Mouse (Mus musculus): ENCODE measurements at regions not wholly inside any gene's neighbourhood (a gene's known extent, or its start where the extent isn't known, plus 50 kb on each side); places are given as distances from the start of the nearest gene placed in this dataset.

DNA sequence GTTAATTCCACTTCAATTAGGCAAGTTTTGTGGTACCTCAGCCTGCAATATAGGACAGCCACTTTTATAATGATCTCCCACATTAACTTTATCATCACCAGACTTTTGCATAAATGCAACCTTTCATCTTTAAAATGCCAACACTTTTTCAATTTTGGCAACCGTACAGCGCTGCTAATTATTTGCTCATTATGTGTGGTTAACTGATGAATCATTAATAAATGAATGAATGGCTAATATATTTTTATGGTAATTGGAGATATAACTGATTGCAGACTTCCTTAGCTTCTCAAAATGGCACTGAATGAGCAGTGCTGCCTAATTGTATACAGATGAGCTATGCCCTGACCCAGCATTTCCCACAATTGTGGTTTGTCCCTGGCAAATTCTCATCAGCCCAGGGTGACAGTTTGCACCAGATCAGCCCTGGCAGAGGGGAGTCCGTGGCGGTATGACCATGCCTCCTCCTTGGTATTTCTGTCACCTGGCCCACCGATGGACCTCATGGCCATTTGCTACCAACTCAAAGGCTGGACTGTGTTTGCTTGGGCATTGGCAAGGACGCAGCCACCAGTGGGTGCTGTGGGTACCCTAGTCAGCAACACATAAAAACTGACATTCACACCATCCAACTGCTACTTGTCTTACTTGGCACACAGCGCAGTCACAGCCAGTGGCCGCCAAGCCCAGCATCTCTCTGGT is 173.7 kb upstream of the Lmo4 start:
- DNase-seq (ENCODE audit: low read depth, low spot score): no peak

DNA sequence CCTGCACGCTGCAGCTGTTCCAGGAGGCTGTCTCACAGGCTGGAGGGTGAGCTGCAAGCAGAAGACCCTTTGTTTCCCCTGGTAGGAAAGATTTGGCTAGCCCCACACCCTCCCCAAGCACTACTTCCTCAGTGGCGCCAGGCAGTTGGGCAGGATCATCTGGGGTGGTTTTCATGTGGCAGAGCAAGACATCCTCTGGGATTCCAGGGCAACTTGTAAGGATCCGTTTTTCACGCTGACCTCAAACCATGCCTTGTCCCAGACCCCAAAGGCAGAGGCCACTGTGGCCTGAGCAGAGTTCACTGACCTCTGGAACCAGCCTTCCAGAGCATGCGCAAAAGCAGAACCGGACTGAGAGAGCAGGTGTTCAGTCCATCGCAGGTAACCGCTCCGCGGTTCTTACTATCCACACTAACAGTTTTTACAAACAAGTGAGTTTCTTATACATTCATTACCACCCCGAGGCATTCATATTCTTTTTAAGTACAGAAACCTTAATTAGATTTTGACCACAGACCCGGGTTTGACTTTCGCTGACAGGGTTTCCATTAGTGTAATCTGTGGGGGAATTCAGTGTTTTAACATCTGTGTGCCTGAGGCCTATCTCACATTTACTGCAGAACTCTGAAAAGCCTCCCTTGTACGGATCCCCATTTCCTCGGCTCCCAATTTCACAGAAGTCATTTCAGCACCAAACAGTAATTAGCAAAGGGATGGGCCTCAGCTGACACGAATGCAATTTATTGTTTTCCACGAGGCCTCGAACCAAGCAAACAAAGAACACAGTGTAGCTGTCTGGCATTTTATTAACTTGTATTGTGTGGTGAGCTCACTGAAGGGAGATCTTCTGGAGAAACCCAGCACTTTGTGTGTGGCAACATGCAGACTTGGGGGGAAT is 172.9 kb upstream of the Lmo4 start:
- no peak for DNase-seq (ENCODE audit: low read depth, low spot score)

DNA sequence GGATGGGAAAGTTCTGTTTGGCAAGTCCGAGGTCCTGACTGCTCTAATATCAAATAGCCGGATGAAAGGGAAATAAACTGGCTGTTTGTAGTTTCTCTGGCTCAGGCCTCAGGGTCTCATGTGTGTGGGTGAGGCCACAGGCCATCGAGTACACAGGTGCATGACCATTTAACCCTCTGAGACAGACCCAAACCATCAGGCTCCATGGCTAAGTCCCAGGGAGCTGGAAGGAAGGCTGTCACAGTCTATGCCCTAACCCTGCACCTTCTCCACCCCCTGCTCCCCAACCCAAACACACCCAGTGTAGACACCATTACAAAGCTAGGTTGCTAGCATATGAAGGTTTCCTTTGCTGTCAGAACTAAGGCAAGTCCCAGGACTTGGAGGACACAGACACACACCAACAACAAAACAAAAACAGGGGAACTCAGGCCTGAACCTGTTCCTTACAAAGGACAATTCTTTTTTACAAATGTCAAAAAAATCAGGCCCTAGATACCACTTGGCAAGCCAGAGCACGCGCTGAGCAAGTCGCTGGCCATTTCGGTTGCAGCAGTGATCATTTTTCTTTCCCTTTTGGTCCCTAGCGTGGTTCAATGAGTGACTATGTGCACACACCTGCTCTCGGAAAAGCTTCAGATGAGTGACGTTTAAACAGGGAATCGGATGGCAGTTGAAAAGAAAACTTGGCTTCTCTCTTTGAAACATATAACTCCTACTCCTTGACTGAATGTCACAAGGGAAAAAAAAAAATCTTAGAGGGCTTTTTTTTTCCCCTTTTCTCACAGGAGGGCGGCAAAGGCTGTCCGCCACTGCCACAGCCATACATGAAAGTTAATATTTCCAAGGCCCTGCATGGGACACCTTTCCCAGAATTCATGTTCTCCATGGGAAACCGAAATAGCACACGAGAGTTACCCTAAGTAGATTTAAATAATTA is 171.7 kb upstream of the Lmo4 start:
- no peak for DNase-seq (ENCODE audit: low read depth, low spot score)

DNA sequence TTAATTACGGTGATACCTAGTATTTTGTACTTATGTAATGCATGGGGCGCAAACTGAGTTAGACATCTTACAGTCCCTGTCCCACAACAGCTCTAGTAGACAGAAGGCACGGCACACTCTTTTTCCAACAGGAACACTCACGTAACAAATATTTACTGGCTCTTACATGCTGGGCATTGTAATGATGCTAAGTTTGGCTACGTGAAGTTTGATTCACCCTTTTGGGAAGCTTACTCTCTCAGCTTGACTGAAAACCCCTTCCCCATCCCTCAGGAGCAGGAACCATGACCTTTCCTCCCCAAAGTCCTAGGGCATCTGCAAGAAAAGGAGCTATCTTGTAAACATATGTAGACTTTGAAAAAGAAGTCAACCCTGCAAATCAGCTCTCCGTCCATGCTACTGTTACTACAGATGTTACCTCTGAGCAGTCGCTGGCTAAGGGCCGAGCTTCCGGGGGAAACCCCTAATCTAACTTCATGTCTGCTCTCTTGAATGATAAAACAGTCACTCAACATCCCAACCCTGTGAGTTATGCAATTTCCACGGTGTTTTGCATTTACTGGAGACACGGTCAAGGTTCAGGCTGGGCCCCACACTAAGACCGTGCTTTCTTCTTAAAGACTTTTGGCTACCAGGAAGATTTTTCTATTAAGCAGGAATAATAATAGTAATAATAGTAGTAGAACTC is 170.8 kb upstream of the Lmo4 start:
- DNase-seq (ENCODE audit: low read depth, low spot score): no peak

DNA sequence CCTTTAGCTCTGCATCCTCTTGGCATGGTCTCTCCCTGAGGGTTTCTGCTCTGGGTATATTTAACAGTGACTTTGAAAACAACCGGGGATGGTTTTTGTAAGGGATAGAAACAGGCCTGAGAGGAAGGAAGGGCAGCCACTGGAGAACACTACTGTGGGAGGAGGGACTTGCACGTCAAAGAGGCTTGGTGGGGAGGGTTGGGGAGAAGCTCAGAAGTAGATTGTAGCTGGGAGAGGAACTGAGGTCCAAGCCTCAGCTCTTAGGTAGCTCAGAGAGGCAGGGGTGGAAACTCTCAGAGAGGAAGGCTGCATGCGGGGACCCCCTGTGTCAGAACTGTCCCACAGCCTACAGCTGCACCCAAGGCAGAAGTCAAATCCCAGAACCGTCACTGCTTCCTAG is 163.3 kb upstream of the Lmo4 start:
- DNase-seq (ENCODE audit: low read depth, low spot score): no peak

DNA sequence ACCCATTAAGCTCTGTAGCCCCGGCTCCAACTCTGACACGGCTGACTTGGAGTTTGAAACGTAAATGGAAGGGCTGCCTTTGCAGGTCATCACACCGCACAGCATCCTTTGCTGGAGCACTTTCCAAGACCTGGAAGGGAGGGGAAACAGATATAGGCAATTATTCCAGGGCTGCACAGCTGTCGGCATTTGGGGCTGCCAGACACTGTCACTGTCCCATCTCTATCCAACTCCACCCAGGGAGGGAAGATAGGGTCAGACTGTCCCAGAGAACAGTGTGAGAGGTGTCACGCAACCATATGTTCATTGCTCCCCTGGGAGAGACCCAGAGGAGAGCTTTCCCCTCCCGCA is 162.7 kb upstream of the Lmo4 start:
- DNase-seq (ENCODE audit: low read depth, low spot score): no peak

DNA sequence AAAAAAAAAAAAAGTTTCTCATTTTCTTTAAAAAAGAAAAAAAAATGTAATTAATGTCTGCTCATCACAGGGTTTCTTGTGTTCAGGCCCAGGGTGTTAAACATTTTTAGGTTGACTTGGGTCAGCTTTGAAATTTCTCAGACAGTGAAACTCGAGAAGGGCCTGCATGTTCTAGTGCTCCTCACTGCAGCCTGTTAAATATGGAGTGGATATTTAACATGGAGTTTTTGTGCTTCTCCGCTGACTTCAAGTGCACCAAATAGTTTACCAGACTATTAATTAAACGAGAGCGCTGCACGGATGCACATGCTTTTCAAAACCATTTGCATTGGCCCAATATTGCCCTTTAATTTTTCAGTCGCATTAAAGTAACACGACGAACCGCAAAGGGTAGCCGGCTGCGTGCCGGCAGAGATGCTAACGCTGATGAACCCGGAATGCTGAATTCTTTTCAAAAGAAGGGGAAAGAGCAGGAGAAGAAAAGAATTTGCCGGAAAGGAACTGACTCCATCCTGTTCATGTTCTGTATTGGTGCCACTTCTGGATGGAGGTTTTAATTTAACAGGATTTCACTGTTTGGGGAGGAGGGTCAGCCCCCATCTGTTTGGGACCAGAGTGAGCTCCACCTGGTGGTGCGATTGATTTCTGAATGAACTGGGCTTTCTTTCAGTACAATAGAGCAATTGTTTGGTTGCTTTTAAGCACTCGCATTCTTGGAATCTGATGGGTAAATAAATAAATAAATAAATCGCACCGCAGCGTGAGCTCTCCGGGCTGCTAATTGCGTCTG is 162.2 kb upstream of the Lmo4 start:
- no peak for DNase-seq (ENCODE audit: low read depth, low spot score)

DNA sequence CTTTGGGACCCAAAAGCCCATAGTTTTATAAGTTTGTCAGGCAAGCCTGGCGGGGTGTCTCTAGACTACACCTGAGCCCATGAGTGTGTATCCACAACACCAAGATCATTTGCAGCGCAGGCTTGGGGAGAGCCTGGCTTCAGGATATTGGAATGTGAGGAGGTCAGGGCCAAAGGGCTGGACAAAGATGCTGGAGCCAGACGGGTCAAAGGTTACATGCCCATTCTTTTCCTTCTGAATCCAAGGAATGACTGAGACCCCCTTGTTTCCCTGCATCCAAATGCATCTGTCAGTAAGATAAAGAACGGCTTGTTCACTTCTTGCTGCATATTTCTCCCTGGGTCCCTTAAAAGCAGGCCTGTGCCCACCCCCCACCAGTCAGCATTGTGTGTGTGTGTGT is 160.9 kb upstream of the Lmo4 start:
- no peak for DNase-seq (ENCODE audit: low read depth, low spot score)

DNA sequence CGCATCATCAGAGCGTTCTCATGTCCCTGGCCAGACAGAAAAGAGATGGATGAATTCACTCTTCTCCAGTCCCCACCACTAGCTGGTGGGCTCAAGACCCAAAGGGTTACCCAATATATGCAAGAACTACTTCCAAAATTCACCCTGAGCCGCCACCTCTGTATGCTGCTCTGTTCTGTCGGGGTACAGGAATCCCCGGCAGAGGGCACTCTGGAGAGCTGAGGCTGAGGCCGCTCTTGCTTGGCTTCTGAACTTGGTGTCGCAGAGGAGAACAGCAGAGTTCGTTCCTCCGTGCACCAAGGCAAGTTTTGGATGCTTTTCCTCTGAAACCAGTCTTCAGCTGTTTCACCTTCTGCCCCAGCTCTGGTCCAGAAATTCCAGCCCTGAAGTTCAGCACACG is 157.5 kb upstream of the Lmo4 start:
- DNase-seq (ENCODE audit: low read depth, low spot score): peak; percentile 31

DNA sequence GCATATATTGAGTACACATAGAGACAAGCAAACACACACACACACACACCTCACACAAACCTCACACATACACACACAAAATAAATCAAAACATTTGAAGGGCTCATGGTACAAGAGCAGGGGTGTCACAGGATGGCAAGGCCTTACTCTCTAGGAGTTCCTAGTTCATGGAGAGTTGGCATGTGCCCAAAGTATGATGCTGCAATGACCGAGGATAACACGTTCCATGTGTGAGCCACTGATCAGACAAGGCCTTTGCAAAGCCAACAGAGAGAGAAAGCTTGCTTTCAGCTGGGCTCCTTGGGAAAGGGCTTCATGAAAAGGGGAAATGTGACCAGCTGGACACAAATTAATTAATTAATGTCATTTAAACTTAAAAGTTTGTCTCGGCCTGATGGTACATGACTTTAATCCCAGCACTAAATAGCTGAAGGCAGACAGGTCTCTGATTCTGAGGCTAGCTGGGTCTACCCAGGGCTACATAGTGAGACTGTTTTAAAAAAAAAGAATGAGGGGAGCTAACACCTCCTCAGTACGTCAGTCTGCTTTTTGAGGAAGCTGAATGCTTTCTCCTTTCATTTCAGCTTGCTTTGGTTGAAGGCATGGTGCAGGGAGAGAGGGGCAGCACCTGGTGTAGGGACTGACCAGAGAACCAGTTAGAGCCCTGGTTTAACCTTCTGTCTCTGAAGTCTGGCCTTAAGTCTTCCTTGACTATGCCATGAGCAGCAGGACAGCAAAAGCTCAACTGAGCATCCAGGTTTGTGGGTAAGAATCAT is 156.4 kb upstream of the Lmo4 start:
- no peak for DNase-seq (ENCODE audit: low read depth, low spot score)

DNA sequence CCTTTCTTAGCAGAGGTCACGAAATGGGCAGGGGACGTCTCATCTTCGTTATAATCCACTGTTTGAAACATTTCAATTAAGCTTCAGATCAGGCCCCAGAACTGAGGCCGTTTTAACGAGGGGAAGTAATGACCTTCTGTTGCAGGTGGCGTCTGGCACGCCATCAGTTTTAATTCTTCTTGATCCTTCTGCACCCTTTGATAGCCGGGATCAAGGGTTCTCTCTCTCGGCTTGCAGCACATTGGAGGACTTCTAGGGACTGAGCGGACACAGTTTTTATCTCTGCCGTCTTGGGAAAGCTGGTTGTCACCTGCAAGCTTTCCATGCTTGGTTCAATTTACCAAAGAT is 151.9 kb upstream of the Lmo4 start:
- no peak for DNase-seq (ENCODE audit: low read depth, low spot score)

DNA sequence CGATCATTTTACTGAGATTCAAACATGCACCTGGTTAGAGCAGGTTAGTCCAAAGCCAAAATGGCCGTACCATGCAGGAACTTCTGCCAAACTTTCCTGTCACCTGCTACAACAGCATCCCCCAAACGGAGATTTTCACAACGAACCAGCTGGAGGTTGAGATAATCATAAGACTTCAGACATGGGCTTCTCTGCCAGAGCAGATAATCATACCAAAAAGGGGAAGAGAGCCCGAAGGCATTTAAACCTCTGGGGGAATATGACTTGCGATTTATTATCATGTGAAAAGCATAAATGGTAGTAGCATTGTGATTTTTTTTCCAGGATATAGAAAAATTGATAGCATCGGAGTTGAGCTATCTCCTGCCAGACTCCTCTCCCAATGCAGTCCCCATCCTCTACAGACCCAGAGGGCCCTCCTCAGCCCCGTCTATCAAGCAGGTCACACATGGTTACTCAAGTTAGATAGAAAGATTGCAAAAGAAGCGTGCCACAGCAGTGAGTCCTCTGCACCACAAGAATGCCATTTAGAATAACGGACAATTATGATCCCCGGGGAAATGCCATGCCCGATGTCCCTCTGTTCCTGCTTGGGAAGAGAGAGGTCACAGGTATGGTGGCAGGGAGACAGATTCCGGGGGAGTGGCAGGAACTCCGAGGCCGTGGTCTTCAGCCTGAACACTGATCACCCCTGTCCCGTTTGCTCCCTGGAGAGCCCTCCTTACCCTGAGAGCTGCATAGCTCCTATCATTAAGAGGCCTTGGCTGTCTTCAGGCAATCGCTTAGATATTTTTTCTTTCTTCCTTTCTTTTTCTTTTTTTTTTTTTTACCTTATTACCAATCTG is 151.3 kb upstream of the Lmo4 start:
- DNase-seq (ENCODE audit: low read depth, low spot score): no peak

DNA sequence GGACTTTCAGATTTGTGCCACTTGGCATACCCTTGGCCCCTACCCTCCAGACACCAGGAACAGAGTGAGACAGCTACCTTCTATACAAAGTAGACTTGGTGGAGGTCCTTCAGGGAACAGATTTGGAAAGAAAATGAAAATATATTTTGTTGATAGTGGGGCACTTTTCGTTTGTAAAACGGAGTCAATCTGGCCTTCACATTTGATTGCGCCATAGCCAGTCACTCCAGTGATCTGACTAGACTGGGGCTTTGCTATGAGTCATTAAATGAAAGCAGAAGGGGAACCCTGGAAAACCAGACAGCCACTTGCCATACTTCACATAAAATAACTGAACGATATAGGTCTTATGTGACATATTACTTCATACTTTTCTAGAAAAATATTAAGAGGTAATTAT is 147.5 kb upstream of the Lmo4 start:
- DNase-seq (ENCODE audit: low read depth, low spot score): no peak

DNA sequence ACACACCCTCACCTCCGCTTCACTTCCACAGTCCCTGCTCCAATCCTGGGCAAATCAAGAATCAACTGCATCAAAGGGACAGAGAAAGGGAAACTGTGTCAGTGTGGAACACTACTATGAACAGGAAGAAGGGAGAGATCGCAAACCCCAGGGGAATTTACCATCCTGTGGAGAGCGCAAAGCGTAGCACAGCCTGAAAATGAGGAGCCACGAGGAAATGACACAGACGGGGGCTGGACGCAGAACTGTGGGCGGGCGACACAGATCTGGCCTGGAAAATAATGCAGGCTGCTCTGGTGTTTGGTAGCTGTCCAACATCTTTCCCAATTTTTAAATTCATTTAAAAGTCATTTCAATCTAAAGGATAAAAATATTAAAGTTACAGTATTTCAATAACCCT is 143.4 kb upstream of the Lmo4 start:
- no peak for DNase-seq (ENCODE audit: low read depth, low spot score)

DNA sequence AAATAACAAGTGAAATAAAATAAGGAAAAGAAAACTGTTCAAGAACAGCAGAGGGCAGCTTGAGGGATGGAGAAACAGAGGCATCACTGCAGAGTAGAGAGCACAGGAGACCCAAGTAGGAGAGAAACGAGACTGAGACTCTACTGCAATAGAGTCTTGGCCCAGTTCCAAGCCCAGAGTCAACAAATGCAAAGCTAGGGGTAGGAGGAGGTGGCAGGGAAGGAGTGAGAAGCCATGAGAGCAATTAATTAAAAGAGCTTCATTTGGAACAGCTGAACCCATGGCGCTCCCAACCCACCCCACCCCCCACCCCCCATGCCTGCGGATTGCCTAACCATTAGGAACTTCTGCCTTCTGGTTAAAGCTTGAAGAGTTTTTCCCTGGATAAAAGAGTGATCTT is 130.2 kb upstream of the Lmo4 start:
- DNase-seq (ENCODE audit: low read depth, low spot score): no peak

DNA sequence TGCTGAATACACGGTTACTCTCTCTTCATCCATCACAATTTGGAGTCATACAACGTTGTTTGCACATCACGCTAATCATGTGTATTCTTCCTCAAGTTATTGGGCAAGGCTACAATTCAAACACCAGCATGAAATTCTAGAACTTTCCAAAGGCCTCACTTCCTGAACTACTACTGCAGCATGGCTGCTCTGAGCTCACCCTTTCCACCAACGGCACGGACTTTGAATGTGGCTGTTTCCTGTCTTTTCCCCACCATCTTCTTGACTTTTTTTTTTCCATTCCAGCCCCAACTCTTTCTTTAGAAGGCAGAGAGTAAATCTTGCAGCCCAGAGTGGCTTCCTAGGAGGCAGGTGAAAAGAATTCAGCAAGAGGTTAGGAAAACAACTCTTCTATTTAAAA is 129.2 kb upstream of the Lmo4 start:
- no peak for DNase-seq (ENCODE audit: low read depth, low spot score)

DNA sequence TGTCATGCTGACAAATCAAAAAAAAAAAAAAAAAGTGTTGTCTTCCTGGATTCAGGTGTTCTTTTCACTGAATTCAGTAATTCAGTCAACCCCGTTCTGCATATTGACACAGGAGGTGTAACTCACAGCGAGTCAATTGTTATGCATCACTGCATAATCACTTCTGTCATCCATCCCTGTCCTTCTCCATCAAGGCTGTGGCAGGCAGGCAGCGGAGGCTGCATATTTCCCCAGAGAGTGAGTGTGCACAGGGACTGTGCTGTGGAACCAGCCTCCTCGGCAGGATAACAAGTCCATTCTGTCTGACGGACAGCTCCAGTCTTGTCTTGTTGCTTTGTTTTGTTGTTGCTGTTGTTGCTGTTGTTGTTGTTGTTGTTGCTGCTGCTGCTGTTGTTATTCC is 127.3 kb upstream of the Lmo4 start:
- DNase-seq (ENCODE audit: low read depth, low spot score): no peak

DNA sequence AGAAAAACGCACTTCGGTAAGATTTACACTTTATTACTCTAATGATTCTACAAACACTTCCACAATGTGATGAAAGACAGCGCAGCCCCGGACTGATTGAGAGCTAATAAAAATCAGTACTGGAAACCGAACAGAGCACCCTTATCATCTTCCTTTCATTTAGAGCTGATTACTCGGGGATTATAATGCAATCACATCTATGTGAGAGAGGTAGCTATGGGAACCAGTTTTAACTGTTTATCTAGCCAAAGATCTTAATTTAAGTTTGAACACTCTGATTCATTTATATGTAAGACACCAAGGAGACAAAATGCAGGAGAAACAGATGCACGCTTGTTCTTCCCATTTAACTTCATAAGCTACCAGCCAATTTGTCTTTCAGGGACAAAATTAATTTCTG is 124.1 kb upstream of the Lmo4 start:
- no peak for DNase-seq (ENCODE audit: low read depth, low spot score)

DNA sequence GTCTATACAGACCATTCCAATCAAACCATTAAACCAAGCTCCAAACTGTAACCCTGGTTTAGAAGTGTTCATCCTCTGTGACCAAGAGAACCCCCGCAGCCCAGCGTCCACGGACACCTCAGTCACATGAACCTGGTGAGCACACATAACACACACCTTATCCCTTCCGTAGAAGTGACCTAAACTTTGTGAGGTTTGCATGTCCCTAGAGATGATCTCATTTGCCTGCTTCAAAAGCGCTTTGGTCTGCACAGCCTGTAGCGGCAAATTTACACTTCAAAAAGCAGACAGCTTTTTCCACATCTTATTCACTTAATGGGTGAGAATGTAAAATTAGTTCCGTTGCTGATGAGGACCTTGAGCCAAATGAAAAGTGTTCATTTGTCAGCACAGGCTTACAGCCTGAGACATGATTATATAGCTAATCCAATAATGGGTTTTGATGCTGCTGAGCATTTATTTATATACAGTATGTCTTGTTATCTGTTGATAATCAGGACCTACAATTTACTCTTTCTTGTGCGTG is 122.3 kb upstream of the Lmo4 start:
- no peak for DNase-seq (ENCODE audit: low read depth, low spot score)

All from WW6 (cell line).